Mouse (Mus musculus) adrenal gland, adult (tissue): ENCODE data around the gene Col11a1.

Experiments
- DNase-seq, 2 experiments: peaks; one replicate each; pipeline ENCODE4 v3.0.0; 2022 to 2023; ENCODE audit warnings: low spot score in 1 of 2; ENCODE audit not compliant: inconsistent age in 2 of 2

Gene Col11a1

GRCm38 (mm10) chr3:114029971-114030635, at the start of gene Col11a1:
Gene Col11a1, plus strand, starts transcription at chr3:114030540.
- DNase-seq: peak; percentile 45 to 74

- DNase-seq: no peak
Observed at GRCm38 (mm10) chr3:113990936-113991335, 39.4 kb upstream of the Col11a1 start.

DNA sequence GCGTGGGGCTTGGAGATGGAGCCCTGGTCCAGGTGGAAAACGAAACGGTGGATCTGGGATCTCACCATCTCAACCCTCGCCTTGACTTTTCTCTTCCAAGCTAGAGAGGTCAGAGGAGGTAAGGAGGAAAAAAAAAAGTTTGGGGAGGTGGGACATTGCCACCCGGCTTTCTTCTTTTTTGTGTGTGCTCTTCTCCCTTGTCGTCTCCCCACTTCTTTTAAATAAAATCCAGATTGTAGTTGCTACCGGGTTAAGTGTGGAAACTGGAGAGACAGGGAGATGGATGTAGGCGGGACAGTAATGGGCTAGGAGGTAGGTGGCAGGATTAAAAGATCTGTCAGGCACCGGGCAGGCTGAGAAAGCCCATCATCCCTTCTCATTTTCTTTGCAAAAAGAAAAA, 546 bp downstream of the Col11a1 start:
- no peak for DNase-seq

DNA sequence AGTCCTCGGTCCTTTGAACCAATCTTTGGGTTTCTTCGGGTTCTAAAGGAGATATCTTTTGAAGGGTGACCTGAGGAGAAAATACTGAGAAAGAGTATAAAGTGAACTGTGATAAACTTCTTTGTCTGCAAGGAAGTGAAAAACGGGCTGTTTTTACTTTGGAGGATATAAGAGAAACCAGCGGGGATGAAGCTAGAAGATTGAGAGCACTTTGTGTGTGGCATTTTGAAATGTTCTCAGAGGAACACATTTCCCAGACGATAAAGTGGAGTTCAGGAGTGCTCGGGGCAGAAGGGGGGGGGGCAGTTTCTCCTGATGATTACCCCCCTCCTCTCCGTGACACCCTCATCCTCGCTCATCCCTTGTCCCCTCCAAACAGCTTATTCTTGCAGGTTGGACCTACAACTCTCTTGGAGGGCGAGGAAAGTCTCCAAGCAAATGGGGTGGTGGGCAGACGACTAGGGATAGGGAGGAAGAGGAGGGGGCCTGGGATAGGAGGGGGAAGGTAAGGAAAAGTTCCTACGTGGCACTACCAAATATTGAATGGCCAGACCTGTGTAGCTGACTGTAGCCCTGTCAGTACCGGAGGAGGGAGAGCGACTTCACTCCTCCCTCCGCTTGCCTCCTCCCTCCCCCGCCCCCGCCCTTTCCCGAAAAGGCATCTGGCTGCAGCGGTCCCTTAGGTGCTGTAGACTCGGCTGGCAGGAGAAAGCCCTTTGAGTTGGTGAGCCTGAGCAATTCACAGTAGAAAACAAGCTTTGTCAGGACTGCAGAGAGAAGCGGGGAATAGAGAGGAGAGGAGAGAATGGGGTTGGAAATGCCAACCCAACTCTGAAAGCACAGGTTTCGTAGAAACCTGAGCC, 1.2 kb downstream of the Col11a1 start:
- peak; percentile 3 to 51 for DNase-seq

DNA sequence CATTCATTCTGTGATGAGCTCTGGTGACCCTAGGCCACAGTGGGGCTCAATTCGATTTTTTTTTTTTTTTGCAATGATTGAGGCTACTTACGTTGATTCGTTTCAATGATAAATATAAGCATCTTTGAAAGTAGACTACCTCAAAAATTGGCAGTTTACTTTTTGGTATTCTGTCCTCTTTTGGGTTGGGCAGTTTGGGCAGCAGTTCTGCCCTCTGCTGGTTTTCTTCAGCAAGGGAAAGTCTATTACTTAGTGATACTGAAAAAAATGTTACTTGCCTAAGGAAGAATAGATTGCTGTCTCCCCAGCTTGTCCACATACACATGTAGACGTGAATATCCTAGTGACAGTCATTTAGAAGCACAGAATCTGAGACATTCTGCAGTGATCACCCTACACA, 2.0 kb downstream of the Col11a1 start:
- DNase-seq: peak in 1 of 2 experiments; percentile 39

DNA sequence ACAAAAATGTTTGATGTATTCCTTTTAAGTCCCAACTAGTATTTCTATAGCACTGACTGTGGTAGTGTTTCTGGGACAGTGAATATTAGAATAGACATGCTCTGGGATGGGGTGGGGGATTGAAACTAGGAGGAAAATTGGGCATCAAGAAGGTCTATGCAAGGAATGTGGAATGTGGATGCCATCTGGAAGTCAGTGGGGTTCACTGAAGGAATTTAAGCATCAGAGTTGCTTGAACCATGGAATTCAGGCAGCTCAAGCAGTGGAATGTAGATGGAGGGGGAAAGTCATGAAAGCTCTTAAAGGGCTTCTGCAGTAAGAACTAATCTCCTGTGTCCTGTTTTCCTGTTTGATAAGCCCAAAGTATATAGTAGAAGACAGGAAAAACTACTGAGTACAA, 22.1 kb downstream of the Col11a1 start:
- DNase-seq: no peak

- no peak for DNase-seq
Observed at GRCm38 (mm10) chr3:114053501-114053900, 23.2 kb downstream of the Col11a1 start.

GRCm38 (mm10) chr3:114065123-114065522, 34.8 kb downstream of the Col11a1 start:
- no peak for DNase-seq

DNA sequence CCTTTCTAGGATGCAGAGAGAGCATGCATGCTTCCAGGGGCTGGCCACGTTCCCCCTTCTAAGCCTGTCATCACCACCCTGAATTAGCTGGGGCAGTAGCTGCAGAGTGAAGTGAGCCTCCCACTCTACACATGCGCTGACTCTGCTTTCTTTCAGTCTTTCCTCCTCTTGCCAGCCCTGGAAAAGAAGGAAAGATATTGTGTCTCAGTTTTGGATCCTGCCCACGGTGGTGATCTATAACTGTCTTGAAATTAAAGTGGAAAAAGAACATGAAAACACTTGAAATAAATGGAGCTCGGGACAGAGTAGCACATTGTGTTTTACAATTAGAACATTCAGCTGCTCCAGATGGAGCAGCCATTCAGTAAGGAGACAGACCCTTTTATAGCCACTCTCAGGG, 35.2 kb downstream of the Col11a1 start:
- no peak for DNase-seq

DNA sequence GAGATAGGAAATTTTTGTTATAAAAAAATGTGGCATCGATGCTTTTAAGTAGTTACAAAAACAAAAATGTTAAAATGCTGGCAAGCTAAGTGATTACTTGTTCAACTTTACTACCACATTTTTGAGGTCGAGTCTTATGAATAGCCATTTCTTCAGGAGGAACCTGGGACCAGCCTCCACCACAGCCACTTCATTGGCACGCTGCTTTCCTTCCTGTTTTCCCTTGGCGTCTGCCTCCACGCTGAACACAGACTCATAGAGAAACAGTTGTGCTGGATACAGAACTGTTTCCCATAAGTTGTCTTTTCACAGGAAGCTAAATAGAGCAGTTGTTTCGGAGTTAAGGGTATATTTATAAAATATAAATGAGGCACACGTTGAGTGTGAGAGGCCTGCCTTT, 69.0 kb downstream of the Col11a1 start:
- DNase-seq: no peak

GRCm38 (mm10) chr3:114107099-114107498, 76.8 kb downstream of the Col11a1 start:
- no peak for DNase-seq

DNA sequence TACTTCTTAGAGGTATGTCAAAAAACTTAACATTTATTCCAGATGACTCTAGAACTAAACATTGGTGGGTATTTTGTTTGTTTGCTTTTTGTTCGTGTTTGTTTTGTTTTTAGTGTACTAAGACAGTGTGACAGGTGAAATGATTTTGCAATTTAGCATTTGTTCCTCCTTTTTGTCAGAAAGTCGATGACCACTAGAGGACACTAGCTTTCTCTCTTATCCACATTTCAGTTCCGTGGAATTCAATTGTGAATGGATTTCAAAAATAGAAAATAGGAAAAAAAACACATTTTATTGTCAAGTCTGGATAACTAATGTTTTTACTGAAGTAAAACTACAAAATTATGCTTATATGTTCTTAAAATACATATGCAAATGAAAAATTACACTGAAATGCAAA, 116.8 kb downstream of the Col11a1 start:
- DNase-seq: peak in 1 of 2 experiments; percentile 44

GRCm38 (mm10) chr3:114197964-114198750, 167.8 kb downstream of the Col11a1 start:
- DNase-seq: no peak

DNA sequence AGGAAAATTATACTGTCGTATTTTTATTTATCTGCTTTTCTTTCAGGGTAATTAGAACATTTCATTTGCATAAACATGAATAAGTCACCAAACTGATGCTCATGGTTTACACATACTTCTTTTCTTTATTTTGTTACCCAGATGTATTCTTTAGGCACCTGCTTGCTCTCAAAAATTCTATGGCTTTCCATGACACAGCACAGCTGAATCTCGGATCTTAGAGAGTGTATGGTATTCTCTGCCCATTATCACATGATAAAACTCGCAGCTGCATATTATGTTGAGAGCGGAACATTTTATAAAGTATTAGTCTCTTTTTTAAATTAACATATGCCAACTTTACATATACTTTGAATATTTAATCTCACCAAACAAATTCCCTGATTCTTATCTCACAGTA, 181.9 kb downstream of the Col11a1 start:
- no peak for DNase-seq

- DNase-seq: no peak
Observed at GRCm38 (mm10) chr3:114216105-114216504, 185.8 kb downstream of the Col11a1 start.

DNA sequence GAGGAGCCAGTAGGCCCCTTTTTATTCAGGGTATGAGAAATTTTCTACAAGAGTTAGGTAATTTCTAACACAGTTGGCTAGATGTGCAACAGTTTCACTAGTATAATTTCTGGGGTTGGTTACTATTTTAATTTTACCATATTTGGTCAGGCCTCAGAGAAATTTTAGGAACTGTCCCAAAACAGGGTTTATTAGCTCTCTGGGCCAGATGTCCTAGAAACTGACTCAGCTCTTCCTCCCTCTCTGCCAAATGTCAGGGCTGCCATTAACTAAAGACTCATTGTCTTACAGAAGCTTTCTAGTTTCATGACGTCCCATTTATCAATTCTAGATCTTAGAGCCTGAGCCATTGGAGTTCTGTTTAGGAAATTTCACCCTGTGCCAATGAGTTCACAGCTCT, 199.2 kb downstream of the Col11a1 start:
- peak; percentile 35 to 82 for DNase-seq
